Mouse (Mus musculus): Measurements from ENCODE around the gene Zfp697. TPM values are rescaled to one million over a fixed set of nuclear protein-coding genes. Genes with fewer than 3 reads are reported as not detected.
"Not testable (repeated sequence)": the region's sequence is repeated elsewhere in the genome, so short reads cannot be mapped to it uniquely, and the experiment has no call there.

The Zfp697 gene
- polyA plus RNA-seq, 1 experiment from 2014 or later = 11.7 TPM

DNA sequence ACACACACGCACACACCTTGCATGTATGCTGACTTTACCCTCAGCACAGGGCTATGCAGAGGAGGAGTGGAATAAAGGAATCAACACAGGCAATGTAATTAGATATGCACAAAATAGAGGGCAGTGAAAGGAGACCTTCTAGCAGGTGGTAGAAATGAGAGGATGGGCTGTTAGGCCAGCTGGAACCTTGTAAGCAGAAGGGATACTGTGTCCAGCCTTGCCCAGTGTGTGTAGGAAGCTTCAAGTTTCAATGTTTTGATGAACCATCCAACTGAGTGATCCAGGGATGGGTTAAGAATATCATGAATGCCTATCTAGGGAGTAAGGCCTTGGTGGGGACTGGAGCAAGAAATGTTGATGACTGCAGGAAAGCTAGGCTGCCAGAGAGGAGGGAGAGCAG lies 166.2 kb downstream of the Zfp697 start:
- not testable (repeated sequence) for H3K4me2 ChIP-seq (ENCODE audit: low read depth); ATAC-seq (ENCODE audit: insufficient read depth, low FRiP score, low TSS enrichment); H3K9me3 ChIP-seq (ENCODE audit: control insufficient read depth, low read length); H3K36me3 ChIP-seq (ENCODE audit: control insufficient read depth, insufficient read depth, low read length); H3K27ac ChIP-seq (ENCODE audit: low read depth, low read length); H3K27me3 ChIP-seq (ENCODE audit: control insufficient read depth, insufficient read depth, low read length); H3K4me1 ChIP-seq (ENCODE audit: control insufficient read depth, insufficient read depth, low read length); DNase-seq (ENCODE audit: low spot score); H3K4me3 ChIP-seq (ENCODE audit: low read depth, low read length); H3K9ac ChIP-seq (ENCODE audit: low read length)
- no CpG with 5 or more reads among the region's 1 CpGs for WGBS

GRCm38 (mm10) chr3:98550215-98550614 lies 168.0 kb downstream of the Zfp697 start:
- peak; percentile 72 for ATAC-seq (ENCODE audit: insufficient read depth, low FRiP score, low TSS enrichment)
- H3K27me3 ChIP-seq (ENCODE audit: control insufficient read depth, insufficient read depth, low read length); H3K9ac ChIP-seq (ENCODE audit: low read length); H3K4me2 ChIP-seq (ENCODE audit: low read depth); H3K4me3 ChIP-seq (ENCODE audit: low read depth, low read length); H3K4me1 ChIP-seq (ENCODE audit: control insufficient read depth, insufficient read depth, low read length); H3K9me3 ChIP-seq (ENCODE audit: control insufficient read depth, low read length); H3K27ac ChIP-seq (ENCODE audit: low read depth, low read length); H3K36me3 ChIP-seq (ENCODE audit: control insufficient read depth, insufficient read depth, low read length); DNase-seq (ENCODE audit: low spot score): not testable (repeated sequence)
- WGBS = no CpG with 5 or more reads among the region's 2 CpGs

- no CpG with 5 or more reads among the region's 1 CpGs for WGBS
- not testable (repeated sequence) for H3K4me1 ChIP-seq (ENCODE audit: control insufficient read depth, insufficient read depth, low read length); H3K4me3 ChIP-seq (ENCODE audit: low read depth, low read length); H3K9me3 ChIP-seq (ENCODE audit: control insufficient read depth, low read length); H3K27ac ChIP-seq (ENCODE audit: low read depth, low read length); DNase-seq (ENCODE audit: low spot score); H3K9ac ChIP-seq (ENCODE audit: low read length); H3K4me2 ChIP-seq (ENCODE audit: low read depth); H3K36me3 ChIP-seq (ENCODE audit: control insufficient read depth, insufficient read depth, low read length); ATAC-seq (ENCODE audit: insufficient read depth, low FRiP score, low TSS enrichment); H3K27me3 ChIP-seq (ENCODE audit: control insufficient read depth, insufficient read depth, low read length)
Observed at GRCm38 (mm10) chr3:98550832-98551231, 168.6 kb downstream of the Zfp697 start.

DNA sequence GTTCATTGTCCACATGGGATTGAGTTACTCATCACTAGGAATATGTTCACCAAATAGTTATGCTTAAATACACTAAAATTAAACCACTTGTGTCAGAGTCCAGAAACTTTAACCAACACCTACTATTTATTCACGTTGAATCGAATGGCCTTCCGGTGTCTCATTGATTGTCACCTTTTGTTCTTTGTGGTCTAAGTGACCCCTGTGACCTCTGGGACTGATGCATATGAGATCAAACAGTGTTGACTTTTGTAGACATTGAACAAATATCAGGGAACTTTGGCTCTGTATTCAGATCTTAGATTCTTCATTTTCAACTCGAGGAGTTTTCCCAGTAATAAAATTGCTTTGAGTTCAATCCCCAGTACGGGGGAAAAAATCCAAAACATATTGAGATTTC lies 178.4 kb downstream of the Zfp697 start:
- not testable (repeated sequence) for DNase-seq (ENCODE audit: low spot score); ATAC-seq (ENCODE audit: insufficient read depth, low FRiP score, low TSS enrichment); H3K27me3 ChIP-seq (ENCODE audit: control insufficient read depth, insufficient read depth, low read length); H3K4me3 ChIP-seq (ENCODE audit: low read depth, low read length); H3K9ac ChIP-seq (ENCODE audit: low read length); H3K4me1 ChIP-seq (ENCODE audit: control insufficient read depth, insufficient read depth, low read length); H3K9me3 ChIP-seq (ENCODE audit: control insufficient read depth, low read length); H3K4me2 ChIP-seq (ENCODE audit: low read depth); H3K36me3 ChIP-seq (ENCODE audit: control insufficient read depth, insufficient read depth, low read length); H3K27ac ChIP-seq (ENCODE audit: low read depth, low read length)
- WGBS = no CpG with 5 or more reads among the region's 5 CpGs

DNA sequence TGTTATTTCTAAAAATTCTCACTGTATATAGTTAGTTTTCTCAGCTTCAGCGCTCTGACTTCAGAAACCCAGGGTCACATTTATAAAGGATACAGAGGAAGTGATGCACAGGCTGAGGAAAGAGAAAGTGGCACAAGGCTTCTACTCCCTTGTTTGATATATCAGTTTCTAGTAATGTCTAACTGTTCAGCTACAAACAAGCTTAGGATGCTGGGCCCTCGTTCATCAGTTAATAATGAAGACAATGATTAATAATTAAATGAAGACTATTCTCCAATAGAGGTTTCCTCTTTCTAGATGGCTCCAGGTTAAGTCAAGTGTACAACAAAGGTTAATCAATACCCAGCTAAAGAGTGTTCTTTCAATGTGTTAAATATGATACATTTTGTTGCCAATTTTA lies 181.6 kb downstream of the Zfp697 start:
- H3K36me3 ChIP-seq (ENCODE audit: control insufficient read depth, insufficient read depth, low read length); ATAC-seq (ENCODE audit: insufficient read depth, low FRiP score, low TSS enrichment); H3K27me3 ChIP-seq (ENCODE audit: control insufficient read depth, insufficient read depth, low read length); H3K4me1 ChIP-seq (ENCODE audit: control insufficient read depth, insufficient read depth, low read length); H3K9me3 ChIP-seq (ENCODE audit: control insufficient read depth, low read length); H3K4me2 ChIP-seq (ENCODE audit: low read depth); DNase-seq (ENCODE audit: low spot score); H3K27ac ChIP-seq (ENCODE audit: low read depth, low read length); H3K4me3 ChIP-seq (ENCODE audit: low read depth, low read length); H3K9ac ChIP-seq (ENCODE audit: low read length): not testable (repeated sequence)
- no CpG with 5 or more reads among the region's 2 CpGs for WGBS

- not testable (repeated sequence) for DNase-seq (ENCODE audit: low spot score)
Observed at GRCm38 (mm10) chr3:98564894-98565293, 182.6 kb downstream of the Zfp697 start.

GRCm38 (mm10) chr3:98567717-98568116 lies 185.5 kb downstream of the Zfp697 start:
- H3K4me2 ChIP-seq (ENCODE audit: low read depth); H3K4me3 ChIP-seq (ENCODE audit: low read depth, low read length); ATAC-seq (ENCODE audit: insufficient read depth, low FRiP score, low TSS enrichment); H3K27ac ChIP-seq (ENCODE audit: low read depth, low read length); H3K4me1 ChIP-seq (ENCODE audit: control insufficient read depth, insufficient read depth, low read length); H3K9me3 ChIP-seq (ENCODE audit: control insufficient read depth, low read length); DNase-seq (ENCODE audit: low spot score); H3K36me3 ChIP-seq (ENCODE audit: control insufficient read depth, insufficient read depth, low read length); H3K9ac ChIP-seq (ENCODE audit: low read length); H3K27me3 ChIP-seq (ENCODE audit: control insufficient read depth, insufficient read depth, low read length): not testable (repeated sequence)
- WGBS = 75% methylated on average over 2 of the region's 2 CpGs

More at GRCm38 (mm10) chr3:98564894-98565293, 182.6 kb downstream of the Zfp697 start:
- not testable (repeated sequence) for H3K4me1 ChIP-seq (ENCODE audit: control insufficient read depth, insufficient read depth, low read length); H3K36me3 ChIP-seq (ENCODE audit: control insufficient read depth, insufficient read depth, low read length); ATAC-seq (ENCODE audit: insufficient read depth, low FRiP score, low TSS enrichment); H3K9me3 ChIP-seq (ENCODE audit: control insufficient read depth, low read length); H3K4me3 ChIP-seq (ENCODE audit: low read depth, low read length); H3K4me2 ChIP-seq (ENCODE audit: low read depth); H3K27ac ChIP-seq (ENCODE audit: low read depth, low read length); H3K9ac ChIP-seq (ENCODE audit: low read length); H3K27me3 ChIP-seq (ENCODE audit: control insufficient read depth, insufficient read depth, low read length)
- whole genome bisulfite sequencing = no CpG with 5 or more reads among the region's 3 CpGs

- not testable (repeated sequence) for DNase-seq (ENCODE audit: low spot score)
- no CpG with 5 or more reads among the region's 1 CpGs for WGBS
Observed at GRCm38 (mm10) chr3:98581024-98581423, 198.8 kb downstream of the Zfp697 start.

DNA sequence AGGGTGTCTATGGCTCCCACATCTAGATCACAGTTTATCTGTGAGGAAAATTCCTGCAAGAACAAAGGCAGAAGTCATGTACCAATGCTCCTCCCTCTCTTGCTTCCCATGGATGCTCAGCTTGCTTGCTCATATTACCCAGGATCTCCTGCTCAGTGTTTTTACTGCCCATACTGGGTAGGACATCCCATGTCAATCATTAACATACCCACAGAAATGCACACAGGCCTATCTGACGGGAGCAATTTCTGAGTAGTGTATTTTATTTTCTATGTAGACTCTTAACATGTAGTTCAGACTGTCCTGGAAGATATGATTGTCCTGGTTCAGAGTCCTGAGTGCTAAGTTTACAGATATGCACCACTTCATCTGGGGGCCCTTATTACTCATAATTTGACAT lies 199.9 kb downstream of the Zfp697 start:
- no CpG with 5 or more reads among the region's 1 CpGs for WGBS
- H3K27me3 ChIP-seq (ENCODE audit: control insufficient read depth, insufficient read depth, low read length); DNase-seq (ENCODE audit: low spot score): not testable (repeated sequence)

More at GRCm38 (mm10) chr3:98581024-98581423, 198.8 kb downstream of the Zfp697 start:
- H3K9me3 ChIP-seq (ENCODE audit: control insufficient read depth, low read length); H3K36me3 ChIP-seq (ENCODE audit: control insufficient read depth, insufficient read depth, low read length); H3K27me3 ChIP-seq (ENCODE audit: control insufficient read depth, insufficient read depth, low read length); H3K4me1 ChIP-seq (ENCODE audit: control insufficient read depth, insufficient read depth, low read length); H3K9ac ChIP-seq (ENCODE audit: low read length); ATAC-seq (ENCODE audit: insufficient read depth, low FRiP score, low TSS enrichment); H3K4me3 ChIP-seq (ENCODE audit: low read depth, low read length); H3K27ac ChIP-seq (ENCODE audit: low read depth, low read length); H3K4me2 ChIP-seq (ENCODE audit: low read depth): not testable (repeated sequence)

More for the DNA sequence above, 199.9 kb downstream of the Zfp697 start:
- not testable (repeated sequence) for H3K4me3 ChIP-seq (ENCODE audit: low read depth, low read length); H3K9me3 ChIP-seq (ENCODE audit: control insufficient read depth, low read length); H3K36me3 ChIP-seq (ENCODE audit: control insufficient read depth, insufficient read depth, low read length); ATAC-seq (ENCODE audit: insufficient read depth, low FRiP score, low TSS enrichment); H3K9ac ChIP-seq (ENCODE audit: low read length); H3K27ac ChIP-seq (ENCODE audit: low read depth, low read length); H3K4me2 ChIP-seq (ENCODE audit: low read depth); H3K4me1 ChIP-seq (ENCODE audit: control insufficient read depth, insufficient read depth, low read length)
